Mouse (Mus musculus): ENCODE results near the gene Kbtbd13. TPM values are rescaled to one million over a fixed set of nuclear protein-coding genes. Genes with fewer than 3 reads are reported as not detected.

The Kbtbd13 gene
- total and polyA plus RNA-seq, 3 experiments: not detected

DNA sequence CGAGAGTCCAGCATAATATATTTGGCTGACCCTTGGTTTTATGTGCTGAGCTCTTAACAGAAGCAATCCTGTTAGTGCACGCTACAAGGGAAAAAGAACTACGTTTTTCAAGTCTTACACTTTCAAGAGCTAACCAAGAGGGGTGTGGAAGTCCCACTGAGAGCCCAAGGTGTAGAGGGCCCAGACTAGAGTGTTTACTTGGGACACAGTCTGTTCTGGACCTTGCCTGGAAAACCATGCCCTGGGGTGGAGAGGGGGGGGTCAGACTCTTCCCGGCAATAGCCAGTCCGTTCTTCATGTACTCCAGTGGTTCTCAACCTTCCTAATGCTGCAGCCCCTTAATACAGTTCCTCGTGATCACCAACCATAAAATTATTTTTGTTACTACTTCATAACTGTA, 8.5 kb upstream of the Kbtbd13 start:
- peaks cover 1 to 5% of the 10 kb centered on the region in 2 experiments; a peak in 1 of 4 replicates for H3K4me1 ChIP-seq (ENCODE audit: control insufficient read depth in 1 of 2, insufficient read depth in 2 of 2, low read length in 2 of 2)
- 0 out of 4 replicates have a peak, but pooled peaks cover 0 to 2% of the 10 kb centered on the region in 2 experiments for H3K27me3 ChIP-seq (ENCODE audit: control insufficient read depth in 1 of 2, insufficient read depth in 2 of 2, low read length in 2 of 2)
- no peak for TF ChIP-seq POLR2A (IDR thresholded peaks at IDR 0.05; ENCODE audit: control insufficient read depth in 1 of 2, insufficient read depth in 1 of 2, low read depth in 1 of 2, low read length in 2 of 2, poor library complexity in 1 of 2)
- TF ChIP-seq RCOR1 (IDR thresholded peaks at IDR 0.05; ENCODE audit: low read depth, low read length): no peak
- no peak for TF ChIP-seq TAL1 (IDR thresholded peaks at IDR 0.05; ENCODE audit: low read length)
- TF ChIP-seq TBP (IDR thresholded peaks at IDR 0.05; ENCODE audit: low read depth, low read length): no peak
- TF ChIP-seq ZMIZ1 (IDR thresholded peaks at IDR 0.05; ENCODE audit: low read depth, low read length): no peak
- TF ChIP-seq MXI1 (IDR thresholded peaks at IDR 0.05; ENCODE audit: low read depth, low read length): no peak
- no peak for TF ChIP-seq ZKSCAN1 (IDR thresholded peaks at IDR 0.05; ENCODE audit: low read depth, low read length)
- TF ChIP-seq CHD2 (IDR thresholded peaks at IDR 0.05; ENCODE audit: low read length): no peak
- TF ChIP-seq ZC3H11A (IDR thresholded peaks at IDR 0.05; ENCODE audit: low read depth, low read length): no peak
- TF ChIP-seq HCFC1 (IDR thresholded peaks at IDR 0.05; ENCODE audit: low read depth, low read length): no peak
- TF ChIP-seq ETS1 (IDR thresholded peaks at IDR 0.05; ENCODE audit: low read depth, low read length): no peak
- H3K9me3 ChIP-seq (replicated peaks; ENCODE audit: insufficient read depth, low read length): no peaks in the 10 kb centered on the region
- no peak overlapping the region for H3K27ac ChIP-seq (ENCODE audit: control insufficient read depth, low read depth, low read length)
- H3K36me3 ChIP-seq (ENCODE audit: control insufficient read depth in 1 of 2, insufficient read depth in 2 of 2, low read length in 2 of 2): peaks cover 0 to 1% of the 10 kb centered on the region in 2 experiments; a peak in 1 of 4 replicates
- H3K9ac ChIP-seq (ENCODE audit: control insufficient read depth, low read depth, low read length, poor library complexity, severe bottlenecking): no peak overlapping the region
- H3K4me3 ChIP-seq (ENCODE audit: control insufficient read depth in 1 of 2, insufficient read depth in 1 of 2, low read depth in 2 of 2, low read length in 2 of 2): no peak overlapping the region
- no peak for DNase-seq (ENCODE audit: low read depth, low spot score)
- H3K79me2 ChIP-seq (ENCODE audit: control insufficient read depth, insufficient read depth, low read length, poor library complexity): no peaks in the 10 kb centered on the region

DNA sequence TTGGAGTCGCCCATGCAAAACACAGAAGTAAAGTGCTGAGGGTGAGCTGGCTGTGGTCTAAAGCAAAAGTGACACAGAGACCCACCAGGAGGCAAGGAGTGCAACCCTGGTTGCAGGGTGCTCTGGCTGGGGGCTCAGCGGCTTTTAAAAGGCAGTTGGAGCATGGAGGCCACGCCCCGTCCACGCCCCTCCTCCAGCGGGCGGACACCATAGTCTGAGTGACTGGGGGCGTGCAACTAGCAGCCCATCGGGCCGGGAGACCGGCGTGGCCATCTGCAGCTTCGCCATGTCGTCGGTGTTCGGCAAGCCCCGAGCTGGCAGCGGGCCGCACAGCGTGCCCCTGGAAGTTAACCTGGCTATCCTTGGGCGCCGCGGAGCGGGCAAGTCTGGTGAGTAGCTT, 6.8 kb upstream of the Kbtbd13 start, which contains the start of gene Rasl12:
Gene Rasl12 (plus strand): TSS at position 228 of the 400 bp plus-strand sequence.
- Histone ChIP-seq H3K27ac (ENCODE audit: control insufficient read depth, low read depth, low read length) (no peak within 1 kb of the TSS), H3K9ac (ENCODE audit: control insufficient read depth, low read depth, low read length, poor library complexity, severe bottlenecking) (no peak within 1 kb of the TSS), H3K79me2 (ENCODE audit: control insufficient read depth, insufficient read depth, low read length, poor library complexity) (no peaks in the 10 kb centered on the region), H3K27me3 (ENCODE audit: control insufficient read depth in 1 of 2, insufficient read depth in 2 of 2, low read length in 2 of 2) (0 out of 4 replicates have a peak, but pooled peaks cover 0 to 2% of the 10 kb centered on the region in 2 experiments), H3K4me1 (ENCODE audit: control insufficient read depth in 1 of 2, insufficient read depth in 2 of 2, low read length in 2 of 2) (0 out of 4 replicates have a peak, but pooled peaks cover 0 to 5% of the 10 kb centered on the region in 2 experiments), H3K4me3 (ENCODE audit: control insufficient read depth in 1 of 2, insufficient read depth in 1 of 2, low read depth in 2 of 2, low read length in 2 of 2) (peak within 1 kb of the TSS; percentile 28 to 34; a peak in 3 of 4 replicates), H3K9me3 (replicated peaks; ENCODE audit: insufficient read depth, low read length) (no peaks in the 10 kb centered on the region), H3K36me3 (ENCODE audit: control insufficient read depth in 1 of 2, insufficient read depth in 2 of 2, low read length in 2 of 2) (no peaks in the 10 kb centered on the region)
- TF ChIP-seq MYB (IDR thresholded peaks at IDR 0.05; ENCODE audit: low read depth, low read length) (no peak), CHD2 (IDR thresholded peaks at IDR 0.05; ENCODE audit: low read length) (no peak), POLR2AphosphoS5 (IDR thresholded peaks at IDR 0.05; ENCODE audit: borderline replicate concordance, low read depth, low read length) (no peak), MAZ (IDR thresholded peaks at IDR 0.05; ENCODE audit: low read depth, low read length) (no peak), CTCF (IDR thresholded peaks at IDR 0.05 in 2 of 3, conservative IDR thresholded peaks at IDR 0.05 in 1 of 3; ENCODE audit: control insufficient read depth in 1 of 3, insufficient read depth in 1 of 3, low read depth in 2 of 3, low read length in 3 of 3, poor library complexity in 1 of 3, severe bottlenecking in 1 of 3) (no peak), RAD21 (IDR thresholded peaks at IDR 0.05; ENCODE audit: low read depth, low read length) (no peak), UBTF (IDR thresholded peaks at IDR 0.05; ENCODE audit: borderline replicate concordance, insufficient read depth, low read depth, low read length) (no peak), ZKSCAN1 (IDR thresholded peaks at IDR 0.05; ENCODE audit: low read depth, low read length) (no peak), ZMIZ1 (IDR thresholded peaks at IDR 0.05; ENCODE audit: low read depth, low read length) (no peak), NELFE (IDR thresholded peaks at IDR 0.05; ENCODE audit: low read depth, low read length) (no peak), TBP (IDR thresholded peaks at IDR 0.05; ENCODE audit: low read depth, low read length) (no peak), MXI1 (IDR thresholded peaks at IDR 0.05; ENCODE audit: low read depth, low read length) (no peak), USF1 (IDR thresholded peaks at IDR 0.05; ENCODE audit: low read depth, low read length) (no peak), ELF1 (IDR thresholded peaks at IDR 0.05; ENCODE audit: low read depth, low read length) (no peak), TCF12 (IDR thresholded peaks at IDR 0.05; ENCODE audit: low read depth, low read length) (no peak), RCOR1 (IDR thresholded peaks at IDR 0.05; ENCODE audit: low read depth, low read length) (no peak), TAL1 (IDR thresholded peaks at IDR 0.05; ENCODE audit: low read length) (no peak)
- peak; percentile 55 for DNase-seq (ENCODE audit: low read depth, low spot score)

Data from MEL (cell line).